Mouse (Mus musculus): ENCODE data around the gene Clcn5.
A peak's percentile ranks its signal among the peaks of the same experiment; 100 is the strongest.

Clcn5 gene

GRCm38 (mm10) chrX:7319089-7319721 is at the start of gene Clcn5:
Gene Clcn5, minus strand, starts transcription at chrX:7319358.
- DNase-seq (ENCODE audit: low read depth, low spot score) = peak; percentile 83

DNA sequence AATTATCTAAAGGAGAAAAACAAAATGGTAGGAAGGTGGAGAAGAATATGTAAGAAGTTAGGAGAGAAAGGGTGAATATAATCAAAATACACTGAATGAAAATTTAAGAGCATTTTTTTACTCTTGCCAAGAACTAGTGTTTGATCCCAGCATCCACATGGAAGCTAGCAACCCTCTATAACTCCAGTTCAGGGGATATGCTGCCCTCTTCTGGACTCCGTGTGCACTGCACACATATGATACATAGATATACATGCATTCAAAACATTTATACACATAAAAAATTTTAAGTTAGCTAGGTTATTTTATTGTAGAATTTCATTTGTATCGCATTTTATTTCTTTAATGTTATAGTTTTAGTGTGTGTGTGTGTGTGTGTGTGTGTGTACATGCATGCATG is 6.3 kb upstream of the Clcn5 start:
- no peak for DNase-seq (ENCODE audit: low read depth, low spot score)

- no peak for DNase-seq (ENCODE audit: low read depth, low spot score)
Observed at GRCm38 (mm10) chrX:7322288-7322687, 3.1 kb upstream of the Clcn5 start.

GRCm38 (mm10) chrX:7320571-7320970 is 1.4 kb upstream of the Clcn5 start:
- no peak for DNase-seq (ENCODE audit: low read depth, low spot score)

DNA sequence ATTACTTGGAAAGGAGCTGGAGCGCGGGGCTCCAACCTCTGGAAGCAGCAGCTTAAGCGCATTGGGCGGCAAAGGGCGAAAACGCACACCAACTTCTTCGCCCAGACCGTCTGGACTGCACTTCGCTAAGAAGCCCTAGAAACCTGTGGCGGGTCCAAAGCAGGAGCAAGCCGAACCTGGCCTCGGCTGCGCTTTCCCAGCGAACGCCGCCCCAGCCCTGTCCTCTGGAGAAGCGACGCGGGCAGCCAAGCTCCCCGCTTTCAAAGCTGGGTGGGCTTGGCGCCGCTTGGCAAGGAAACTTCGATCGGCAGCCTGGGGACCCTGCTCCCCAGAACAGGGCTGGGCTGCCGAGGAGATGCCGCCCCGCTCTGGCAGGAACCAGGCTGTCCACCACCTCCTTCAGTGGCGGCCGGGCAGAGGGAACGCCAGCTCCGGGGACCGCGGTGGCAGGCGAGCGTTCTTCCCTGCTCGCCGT is 570 bp downstream of the Clcn5 start:
- DNase-seq (ENCODE audit: low read depth, low spot score) = no peak

- DNase-seq (ENCODE audit: low read depth, low spot score) = no peak
Observed at GRCm38 (mm10) chrX:7315115-7315514, 4.0 kb downstream of the Clcn5 start.

DNA sequence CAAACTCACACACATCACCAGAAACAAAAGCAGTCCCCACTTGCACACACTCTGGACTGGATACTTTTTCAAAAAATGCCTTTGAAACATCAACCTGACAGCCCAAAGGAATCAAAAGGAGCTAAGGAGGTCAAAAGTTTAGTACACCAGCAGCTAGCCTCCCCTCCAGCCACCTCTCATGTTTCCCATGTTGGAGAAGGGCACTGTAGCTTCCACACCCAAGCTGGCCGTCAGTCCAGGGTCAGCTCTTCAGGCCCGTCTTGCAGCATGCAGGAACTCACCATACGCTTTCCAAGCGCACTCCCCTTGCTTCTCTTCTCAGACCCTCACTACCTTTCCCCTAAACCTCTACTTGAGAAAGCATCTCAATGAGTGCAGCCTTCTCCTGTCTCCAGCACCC is 4.5 kb downstream of the Clcn5 start:
- no peak for DNase-seq (ENCODE audit: low read depth, low spot score)

- no peak for DNase-seq (ENCODE audit: low read depth, low spot score)
Observed at GRCm38 (mm10) chrX:7308242-7308641, 10.9 kb downstream of the Clcn5 start.

DNA sequence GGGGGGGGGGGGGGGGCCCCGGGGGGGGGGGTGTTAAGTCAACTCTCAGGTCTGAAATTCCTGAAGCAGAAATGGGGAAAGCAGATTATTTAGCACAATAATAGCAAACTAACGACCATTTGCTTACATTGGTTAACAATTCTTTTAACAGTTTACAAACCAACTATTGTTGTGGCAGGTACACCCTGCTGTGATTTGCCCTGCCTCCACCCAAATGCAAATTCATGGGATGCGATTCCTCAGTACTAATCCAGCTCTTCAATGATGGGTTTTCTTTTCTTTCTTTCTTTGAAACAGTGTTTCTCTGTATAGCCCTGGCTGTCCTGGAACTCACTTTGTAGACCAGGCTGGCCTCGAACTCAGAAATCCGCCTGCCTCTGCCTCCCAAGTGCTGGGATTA is 12.3 kb downstream of the Clcn5 start:
- DNase-seq (ENCODE audit: low read depth, low spot score) = no peak

DNA sequence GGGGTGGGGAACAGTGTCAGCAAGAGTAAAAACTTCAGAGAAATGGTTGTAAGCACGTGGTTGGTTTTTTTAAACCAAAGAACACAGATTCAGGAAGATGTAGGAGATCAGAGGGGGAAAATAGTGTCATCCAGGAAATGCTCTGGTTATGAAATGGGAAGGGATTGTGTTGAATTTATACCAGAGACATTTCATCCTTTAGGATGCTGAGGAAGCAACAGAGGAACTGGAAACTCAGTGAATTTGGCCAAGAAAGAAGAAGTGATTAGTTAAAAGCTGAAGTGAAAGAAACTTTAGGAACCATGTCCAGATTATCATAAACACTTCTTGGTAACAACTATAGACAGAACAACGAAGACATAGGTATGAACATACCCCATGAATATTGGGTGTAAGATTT is 26.2 kb downstream of the Clcn5 start:
- no peak for DNase-seq (ENCODE audit: low read depth, low spot score)

- no peak for DNase-seq (ENCODE audit: low read depth, low spot score)
Observed at GRCm38 (mm10) chrX:7292151-7292768, 26.9 kb downstream of the Clcn5 start.

DNA sequence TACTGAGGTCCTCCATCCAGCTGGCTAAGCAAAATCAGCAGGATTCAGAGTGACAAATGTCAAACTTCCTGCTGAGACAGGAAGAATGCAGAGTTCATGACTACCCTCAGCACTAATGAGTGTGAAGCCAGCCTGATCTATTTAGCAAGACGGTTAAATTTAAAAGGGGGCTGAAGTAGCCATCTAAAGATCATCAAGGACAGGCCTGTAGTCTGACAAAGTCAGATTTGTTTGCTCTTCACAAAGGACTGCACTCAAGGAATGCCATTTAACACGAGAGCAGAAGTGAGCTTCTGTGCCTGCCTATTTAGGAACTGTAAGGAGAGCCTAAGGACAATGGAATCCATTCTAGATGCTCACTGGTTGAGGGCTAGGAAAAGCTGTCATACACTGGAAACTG is 30.2 kb downstream of the Clcn5 start:
- DNase-seq (ENCODE audit: low read depth, low spot score) = no peak

GRCm38 (mm10) chrX:7287051-7287734 is 32.0 kb downstream of the Clcn5 start:
- DNase-seq (ENCODE audit: low read depth, low spot score) = no peak

- DNase-seq (ENCODE audit: low read depth, low spot score) = no peak
Observed at GRCm38 (mm10) chrX:7282636-7283035, 36.5 kb downstream of the Clcn5 start.

- no peak for DNase-seq (ENCODE audit: low read depth, low spot score)
Observed at GRCm38 (mm10) chrX:7279722-7280121, 39.4 kb downstream of the Clcn5 start.

GRCm38 (mm10) chrX:7276564-7276963 is 42.6 kb downstream of the Clcn5 start:
- no peak for DNase-seq (ENCODE audit: low read depth, low spot score)

DNA sequence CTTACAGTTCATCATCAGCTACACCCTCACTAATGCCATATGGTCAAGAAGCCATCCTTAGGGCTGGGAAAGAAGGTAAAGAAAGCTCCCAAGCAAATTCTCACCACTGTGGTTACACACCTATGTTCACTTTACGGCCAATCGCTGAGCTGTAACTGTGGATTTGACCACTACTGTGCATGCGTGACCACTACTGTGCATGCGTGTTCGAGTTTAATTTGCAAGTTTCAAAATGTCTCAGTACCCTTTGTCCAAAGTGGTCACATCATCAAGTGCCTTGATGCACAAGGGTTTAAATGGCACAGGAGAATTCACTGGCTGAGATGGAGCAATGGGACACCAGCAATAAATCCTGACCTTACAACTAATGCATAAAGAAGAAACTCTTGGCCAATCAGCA is 58.0 kb downstream of the Clcn5 start:
- DNase-seq (ENCODE audit: low read depth, low spot score) = no peak

DNA sequence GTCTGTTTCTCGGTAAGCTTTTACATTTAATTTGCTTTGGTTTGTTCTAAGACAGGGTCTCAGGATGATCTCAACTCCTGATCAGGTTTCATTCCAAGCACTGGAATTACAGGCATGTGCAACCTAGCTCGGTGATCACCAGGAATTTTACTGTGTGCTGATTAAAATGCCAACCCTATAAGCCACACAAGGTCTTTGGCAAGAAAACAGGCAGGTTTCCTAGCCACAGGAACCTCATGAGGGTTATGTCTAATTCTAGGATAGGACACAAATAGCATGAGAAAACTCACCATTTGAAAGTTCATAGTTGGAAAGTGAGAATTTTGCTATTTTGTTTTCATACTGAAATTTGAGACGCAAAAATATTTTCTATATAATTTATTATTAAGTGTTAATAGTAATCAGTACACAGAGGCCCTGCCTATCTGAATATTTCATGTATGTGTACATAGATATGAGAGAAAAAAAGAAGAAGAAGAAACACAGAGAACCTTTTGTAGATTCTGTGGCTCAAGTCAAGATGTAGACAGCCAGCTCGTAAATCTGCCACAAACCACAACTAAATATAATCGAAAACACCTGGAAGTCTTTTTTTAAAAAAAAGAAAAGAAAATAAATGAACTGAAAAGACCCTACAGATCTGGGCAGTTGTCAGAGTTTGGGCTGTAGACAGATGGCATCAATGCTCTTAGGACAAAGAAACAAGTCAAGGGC is 58.6 kb downstream of the Clcn5 start:
- no peak for DNase-seq (ENCODE audit: low read depth, low spot score)

GRCm38 (mm10) chrX:7259718-7260117 is 59.4 kb downstream of the Clcn5 start:
- no peak for DNase-seq (ENCODE audit: low read depth, low spot score)

DNA sequence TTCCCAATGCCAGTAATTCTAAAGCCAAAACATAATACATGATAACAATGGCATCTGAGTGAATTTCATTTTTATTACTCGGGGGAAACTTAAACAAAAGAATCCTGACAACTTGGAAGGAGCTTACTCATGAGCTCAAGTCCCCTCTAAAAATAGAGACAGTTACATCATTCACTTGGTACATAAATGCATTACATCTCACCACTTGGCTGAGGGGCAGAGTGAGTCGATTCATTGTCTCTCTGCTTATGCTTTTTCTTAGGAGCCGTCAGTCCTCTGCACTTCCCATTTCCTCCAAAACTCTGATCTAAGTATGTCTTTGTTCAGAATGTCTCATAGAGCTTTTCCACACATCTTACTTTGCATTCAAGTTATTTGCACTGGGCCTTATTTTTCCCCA is 63.1 kb downstream of the Clcn5 start:
- DNase-seq (ENCODE audit: low read depth, low spot score) = no peak

GRCm38 (mm10) chrX:7204099-7204498 is 115.1 kb downstream of the Clcn5 start:
- DNase-seq (ENCODE audit: low read depth, low spot score) = no peak

DNA sequence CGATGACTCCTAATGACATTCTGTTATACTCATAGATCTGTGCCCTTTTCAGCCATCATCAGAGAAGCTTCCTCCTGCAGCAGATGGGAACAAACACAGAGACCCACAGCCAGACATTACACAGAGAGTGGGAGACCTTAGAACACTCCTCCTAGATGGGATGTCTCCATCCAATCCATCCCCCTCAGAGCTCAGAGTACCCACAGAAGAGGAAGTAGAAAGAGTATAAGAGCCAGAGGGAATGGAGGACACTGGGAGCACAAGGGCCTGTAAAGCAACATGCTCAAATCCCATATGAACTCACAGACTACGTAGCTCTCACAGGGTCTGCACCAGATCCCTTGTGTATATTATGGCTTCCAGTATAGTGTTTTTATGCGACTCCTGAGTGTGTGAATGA is 115.6 kb downstream of the Clcn5 start:
- no peak for DNase-seq (ENCODE audit: low read depth, low spot score)

All from WW6 (cell line).